ENCODE assay signal across 13 mouse cellular contexts in genomic region chr1:133821144-133821543, GRCm38 (mm10). TPM values are rescaled to one million over a fixed set of nuclear protein-coding genes. Genes with fewer than 3 reads are reported as not detected.
DNase-seq lines count a peak whose midpoint lies in the region; ATAC-seq and TF ChIP-seq lines count a peak whose summit lies in the region.
"Had no signal": no experiment of that assay in that cellular context is flagged by ENCODE, and none has a peak within 500 bp of the region (broad histone marks: within the 10 kb centered on the region; RNA-seq: fewer than 3 reads in every experiment).

No protein-coding gene starts in this region.

- WGBS in midbrain, embryonic 10.5 days: 53% methylated on average over 5 of the region's 5 CpGs
- 49% methylated on average over 5 of the region's 5 CpGs for WGBS in midbrain, embryonic 13.5 days
- WGBS in thymus, adult 2 months: 27% methylated on average over 5 of the region's 5 CpGs
- WGBS in midbrain, embryonic 16.5 days: 58% methylated on average over 5 of the region's 5 CpGs

- no peak for TF ChIP-seq RAD21 in CH12.LX (IDR thresholded peaks at IDR 0.05; ENCODE audit: low read depth, low read length)

- no peak for DNase-seq in midbrain, embryonic 10.5 days (ENCODE audit: low spot score)
- DNase-seq in CH12.LX (ENCODE audit: extremely low read depth): peak; percentile 65
- DNase-seq in thymus, adult 2 months: peak; percentile 38
- no peak for DNase-seq in layer of hippocampus, adult 11-12 months (ENCODE audit: low spot score)
- DNase-seq in frontal cortex, postnatal 10 days (ENCODE audit: low spot score in 2 of 2): no peak
- DNase-seq: adrenal gland, adult 8-10 months; kidney, postnatal 25 days; lung, embryonic 14.5 days had no signal

- H3K4me3 ChIP-seq in midbrain, embryonic 10.5 days: no peak overlapping the region
- no peak overlapping the region for H3K4me3 ChIP-seq in midbrain, embryonic 13.5 days (replicated peaks)
- peak overlapping the region; percentile 36 to 57 (median 42) for H3K4me3 ChIP-seq in CH12.LX (replicated peaks in 1 of 3; ENCODE audit: low read depth in 2 of 3, low read length in 2 of 3, poor library complexity in 1 of 3)
- H3K4me3 ChIP-seq in thymus, adult 2 months (ENCODE audit: control insufficient read depth, insufficient read depth, low read length): peak overlapping the region; percentile 21
- no peak overlapping the region for H3K4me3 ChIP-seq in midbrain, embryonic 16.5 days (ENCODE audit: low read depth, low read length)
- H3K4me3 ChIP-seq: heart, embryonic 15.5 days; neural tube, embryonic 15.5 days had no signal

- H3K9ac ChIP-seq in midbrain, embryonic 13.5 days (replicated peaks): no peak overlapping the region
- H3K9ac ChIP-seq in CH12.LX (ENCODE audit: insufficient read depth, low read depth): peak overlapping the region; percentile 27; the same call in 1 of the 2 replicates
- no peak overlapping the region for H3K9ac ChIP-seq in midbrain, embryonic 16.5 days (ENCODE audit: low read depth, low read length)
- H3K9ac ChIP-seq: heart, embryonic 15.5 days; lung, embryonic 14.5 days; neural tube, embryonic 15.5 days had no signal

- H3K4me2 ChIP-seq in midbrain, embryonic 13.5 days (replicated peaks): no peak overlapping the region
- H3K4me2 ChIP-seq in CH12.LX (ENCODE audit: insufficient read depth, low read depth, poor library complexity, severe bottlenecking): peak overlapping the region; percentile 33; the same call in 1 of the 2 replicates
- no peak overlapping the region for H3K4me2 ChIP-seq in midbrain, embryonic 16.5 days (ENCODE audit: low read length)
- H3K4me2 ChIP-seq: heart, embryonic 15.5 days; lung, embryonic 14.5 days; neural tube, embryonic 15.5 days had no signal

- TF ChIP-seq POLR2A in CH12.LX (IDR thresholded peaks at IDR 0.05; ENCODE audit: low read depth, low read length): no peak
- no peak for TF ChIP-seq POLR2A in thymus, adult 2 months (IDR thresholded peaks at IDR 0.05; ENCODE audit: control insufficient read depth, extremely low read depth, insufficient read depth, low read length, poor library complexity)

- TF ChIP-seq EP300 in CH12.LX (IDR thresholded peaks at IDR 0.05; ENCODE audit: low read length): no peak

- dilution Hi-C loops in CH12.LX (cut with MboI; ENCODE audit: extremely low pct_ligation_motif_present, extremely low pct_unique_long_range_greater_than_20kb, low sequenced_read_pairs): no loop called here

- TF ChIP-seq CTCF in CH12.LX (conservative IDR thresholded peaks at IDR 0.05 in 1 of 2, IDR thresholded peaks at IDR 0.05 in 1 of 2; ENCODE audit: low read depth in 2 of 2, low read length in 2 of 2): no peak
- TF ChIP-seq CTCF in thymus, adult 2 months (IDR thresholded peaks at IDR 0.05; ENCODE audit: borderline replicate concordance, control insufficient read depth, extremely low read depth, insufficient read depth, low read length, poor library complexity): no peak

- in situ Hi-C loops in CH12.LX (cut with MboI; ENCODE audit: low pct_ligation_motif_present, low pct_unique_long_range_greater_than_20kb, low sequenced_read_pairs): no loop called here

- no peaks in the 10 kb centered on the region for H3K36me3 ChIP-seq in midbrain, embryonic 10.5 days
- no peaks in the 10 kb centered on the region for H3K36me3 ChIP-seq in midbrain, embryonic 13.5 days
- H3K36me3 ChIP-seq in CH12.LX (replicated peaks in 1 of 2; ENCODE audit: control insufficient read depth in 1 of 2, insufficient read depth in 1 of 2, low read length in 1 of 2): peaks cover 0 to 10% of the 10 kb centered on the region in 2 experiments
- no peaks in the 10 kb centered on the region for H3K36me3 ChIP-seq in thymus, adult 2 months (ENCODE audit: control insufficient read depth, insufficient read depth, low read length)
- no peaks in the 10 kb centered on the region for H3K36me3 ChIP-seq in midbrain, embryonic 16.5 days (ENCODE audit: control insufficient read depth, insufficient read depth, low read length)
- H3K36me3 ChIP-seq: heart, embryonic 15.5 days; neural tube, embryonic 15.5 days had no signal

- H3K9me3 ChIP-seq in midbrain, embryonic 10.5 days (replicated peaks): no peaks in the 10 kb centered on the region
- H3K9me3 ChIP-seq in midbrain, embryonic 13.5 days: no peaks in the 10 kb centered on the region
- no peaks in the 10 kb centered on the region for H3K9me3 ChIP-seq in CH12.LX (replicated peaks; ENCODE audit: low read length)
- H3K9me3 ChIP-seq in midbrain, embryonic 16.5 days (replicated peaks; ENCODE audit: control insufficient read depth, low read length, poor library complexity, severe bottlenecking): no peaks in the 10 kb centered on the region
- H3K9me3 ChIP-seq: heart, embryonic 15.5 days; neural tube, embryonic 15.5 days had no signal

- peaks cover 20% of the 10 kb centered on the region for H3K27me3 ChIP-seq in midbrain, embryonic 10.5 days (ENCODE audit: low read depth, poor library complexity, severe bottlenecking)
- H3K27me3 ChIP-seq in midbrain, embryonic 13.5 days: no peaks in the 10 kb centered on the region
- no peaks in the 10 kb centered on the region for H3K27me3 ChIP-seq in CH12.LX (replicated peaks)
- no peaks in the 10 kb centered on the region for H3K27me3 ChIP-seq in thymus, adult 2 months (ENCODE audit: control insufficient read depth, insufficient read depth, low read length)
- H3K27me3 ChIP-seq in midbrain, embryonic 16.5 days (ENCODE audit: control insufficient read depth, insufficient read depth, low read depth, low read length): no peaks in the 10 kb centered on the region
- H3K27me3 ChIP-seq: heart, embryonic 15.5 days; neural tube, embryonic 15.5 days had no signal

- H3K4me1 ChIP-seq in midbrain, embryonic 10.5 days: peaks cover 46% of the 10 kb centered on the region
- peaks cover 24% of the 10 kb centered on the region for H3K4me1 ChIP-seq in midbrain, embryonic 13.5 days (replicated peaks)
- peaks cover 21 to 73% of the 10 kb centered on the region in 2 experiments for H3K4me1 ChIP-seq in CH12.LX (ENCODE audit: control insufficient read depth in 1 of 2, insufficient read depth in 2 of 2)
- H3K4me1 ChIP-seq in thymus, adult 2 months (replicated peaks; ENCODE audit: control insufficient read depth, insufficient read depth, low read length): peaks cover 34% of the 10 kb centered on the region
- H3K4me1 ChIP-seq in midbrain, embryonic 16.5 days (ENCODE audit: control insufficient read depth, insufficient read depth, low read length): peaks cover 13% of the 10 kb centered on the region

- ATAC-seq in midbrain, embryonic 13.5 days: no peak
- ATAC-seq in inflammation-experienced regulatory T-cells, adult 6 months: peak; percentile 82
- no peak for ATAC-seq in midbrain, embryonic 16.5 days

- no peaks in the 10 kb centered on the region for H3K79me2 ChIP-seq in CH12.LX (replicated peaks; ENCODE audit: control insufficient read depth, extremely low read depth, insufficient read depth, poor library complexity, severe bottlenecking)

- peak overlapping the region; percentile 71 for H3K27ac ChIP-seq in midbrain, embryonic 10.5 days (replicated peaks)
- H3K27ac ChIP-seq in midbrain, embryonic 13.5 days: no peak overlapping the region
- no peak overlapping the region for H3K27ac ChIP-seq in CH12.LX (ENCODE audit: insufficient read depth, low read depth)
- peak overlapping the region; percentile 13; the same call in 1 of the 2 replicates for H3K27ac ChIP-seq in thymus, adult 2 months (ENCODE audit: control insufficient read depth, insufficient read depth, low read length)
- no peak overlapping the region for H3K27ac ChIP-seq in midbrain, embryonic 16.5 days (ENCODE audit: low read length)
- H3K27ac ChIP-seq: heart, embryonic 15.5 days; neural tube, embryonic 15.5 days had no signal

TF ChIP-seq in CH12.LX, 34 proteins besides CTCF, POLR2A, EP300 and RAD21:
- peak; percentile 59; the same call in 1 of the 2 replicates for TF ChIP-seq MAX (IDR thresholded peaks at IDR 0.05; ENCODE audit: low read length)
- TF ChIP-seq TCF12 (IDR thresholded peaks at IDR 0.05; ENCODE audit: low read depth, low read length): peak; percentile 63
- TF ChIP-seq MAZ (IDR thresholded peaks at IDR 0.05; ENCODE audit: low read depth, low read length): peak; percentile 65; the same call in 1 of the 2 replicates
- no peak for TF ChIP-seq GABPA (IDR thresholded peaks at IDR 0.05; ENCODE audit: insufficient replicate concordance, low read depth, low read length)
- TF ChIP-seq TBP (conservative IDR thresholded peaks at IDR 0.05; ENCODE audit: low read depth, low read length): 0 out of 2 replicates have a peak, but pooled peaks have one; percentile 39
- peak; percentile 78 for TF ChIP-seq ELF1 (IDR thresholded peaks at IDR 0.05; ENCODE audit: low read depth, low read length)
- TF ChIP-seq POLR2AphosphoS2 (IDR thresholded peaks at IDR 0.05; ENCODE audit: low read depth, low read length): no peak
- no peak; the same call in 1 of the 2 replicates for TF ChIP-seq ZMIZ1 (IDR thresholded peaks at IDR 0.05; ENCODE audit: low read depth, low read length)
- TF ChIP-seq HCFC1 (IDR thresholded peaks at IDR 0.05; ENCODE audit: low read depth, low read length): peak; percentile 47
- no peak for TF ChIP-seq RCOR1 (conservative IDR thresholded peaks at IDR 0.05; ENCODE audit: low read depth, low read length)
- peak; percentile 53; the same call in 1 of the 2 replicates for TF ChIP-seq MXI1 (IDR thresholded peaks at IDR 0.05; ENCODE audit: low read depth, low read length)
- TF ChIP-seq ZNF384 (IDR thresholded peaks at IDR 0.05; ENCODE audit: low read depth, low read length): no peak
- no peak for TF ChIP-seq SMC3 (IDR thresholded peaks at IDR 0.05; ENCODE audit: low read depth, low read length)

RNA-seq across cellular contexts. Expression of gene Atp2b4, which starts 20.3 kb away (rescaled TPM):
- polyA plus RNA-seq in midbrain, embryonic 10.5 days (2016; fragmentation: Nextera tagmentation; extraction: Ambion mirVana): 3.0 and 5.7 TPM in 2 replicates
- polyA plus RNA-seq in midbrain, embryonic 13.5 days (2015; fragmentation: Nextera tagmentation; extraction: Ambion mirVana): 7.8 and 8.2 TPM in 2 replicates
- total RNA-seq in CH12.LX (2012; rRNA removed) (15.9 and 17.5 TPM in 2 replicates), CH12.LX (2014; rRNA removed) (5.8 and 6.9 TPM in 2 replicates)
- 16.2 and 18.4 TPM in 2 replicates for polyA plus RNA-seq in CH12.LX (2012; ENCODE audit: insufficient read length, low read depth)
- polyA plus RNA-seq in inflammation-experienced regulatory T-cells, adult 6 months (2017; shearing (Covaris generic)): 10 to 100 TPM; 13.7 to 26.5 (median 16.2) TPM
- 4.0 and 4.1 TPM in 2 replicates for polyA plus RNA-seq in thymus, adult 2 months (2012; rRNA removed)
- polyA plus RNA-seq in midbrain, embryonic 16.5 days (2015; fragmentation: Nextera tagmentation; extraction: Ambion mirVana): 11.8 and 13.4 TPM in 2 replicates

Comparison
In these comparisons a context has a peak if more than half of its experiments do, and no peak if none do; other contexts are left out.
1. H3K27ac ChIP-seq: peak in midbrain, embryonic 10.5 days (single experiment) and thymus, adult 2 months (single experiment); none in midbrain, embryonic 13.5 days (single experiment), CH12.LX (single experiment) and midbrain, embryonic 16.5 days (single experiment).
2. DNase-seq: peak in CH12.LX (single experiment) and thymus, adult 2 months (single experiment); none in midbrain, embryonic 10.5 days (single experiment), layer of hippocampus, adult 11-12 months (single experiment) and frontal cortex, postnatal 10 days (0 of 2).
3. H3K4me3 ChIP-seq: peak in CH12.LX (3 of 3) and thymus, adult 2 months (single experiment); none in midbrain, embryonic 10.5 days (single experiment), midbrain, embryonic 13.5 days (single experiment) and midbrain, embryonic 16.5 days (single experiment).